Mouse (Mus musculus) heart, adult 8-10 months (tissue): ENCODE measurements around the gene Kcnk13. TPM values are rescaled to one million over a fixed set of nuclear protein-coding genes. Genes with fewer than 3 reads are reported as not detected.
A peak's percentile ranks its signal among the peaks of the same experiment; 100 is the strongest.

Experiments used
- DNase-seq: peaks from one replicate; pipeline ENCODE4 v3.0.0; 2022; ENCODE audit warnings: low spot score
- total RNA-seq, 4 experiments: library from RNA; stranded (reverse); gene quantifications; 2 replicates each; pipeline ENCODE4 v1.2.4; 2022

The Kcnk13 gene
- under 1 TPM; 0.16 to 0.52 (median 0.34) TPM for total RNA-seq

- peak; percentile 43 for DNase-seq
Measured at GRCm38 (mm10) chr12:99964301-99965202, at the start of gene Kcnk13. Gene Kcnk13, plus strand, starts transcription at chr12:99964499.

- DNase-seq: no peak
Measured at GRCm38 (mm10) chr12:99917800-99918427, 46.4 kb upstream of the Kcnk13 start.

GRCm38 (mm10) chr12:99919636-99920035 lies 44.7 kb upstream of the Kcnk13 start:
- DNase-seq: no peak

GRCm38 (mm10) chr12:99921045-99921444 lies 43.3 kb upstream of the Kcnk13 start:
- no peak for DNase-seq

- DNase-seq: no peak
Measured at GRCm38 (mm10) chr12:99923131-99923606, 41.1 kb upstream of the Kcnk13 start.

GRCm38 (mm10) chr12:99923703-99924102 lies 40.6 kb upstream of the Kcnk13 start:
- no peak for DNase-seq

GRCm38 (mm10) chr12:99928311-99928710 lies 36.0 kb upstream of the Kcnk13 start:
- DNase-seq: no peak

GRCm38 (mm10) chr12:99929160-99929559 lies 35.1 kb upstream of the Kcnk13 start:
- DNase-seq: no peak

- no peak for DNase-seq
Measured at GRCm38 (mm10) chr12:99932245-99932644, 32.1 kb upstream of the Kcnk13 start.

GRCm38 (mm10) chr12:99933630-99934029 lies 30.7 kb upstream of the Kcnk13 start:
- DNase-seq: no peak

- no peak for DNase-seq
Measured at GRCm38 (mm10) chr12:99935403-99935802, 28.9 kb upstream of the Kcnk13 start.

GRCm38 (mm10) chr12:99938476-99938875 lies 25.8 kb upstream of the Kcnk13 start:
- no peak for DNase-seq

- DNase-seq: no peak
Measured at GRCm38 (mm10) chr12:99939179-99939578, 25.1 kb upstream of the Kcnk13 start.

- DNase-seq: no peak
Measured at GRCm38 (mm10) chr12:99940704-99941103, 23.6 kb upstream of the Kcnk13 start.

- peak; percentile 7 for DNase-seq
Measured at GRCm38 (mm10) chr12:99942441-99942840, 21.9 kb upstream of the Kcnk13 start.

GRCm38 (mm10) chr12:99952928-99953327 lies 11.4 kb upstream of the Kcnk13 start:
- no peak for DNase-seq

GRCm38 (mm10) chr12:99956411-99956810 lies 7.9 kb upstream of the Kcnk13 start:
- DNase-seq: no peak

GRCm38 (mm10) chr12:99958068-99959060 lies 5.9 kb upstream of the Kcnk13 start:
- no peak for DNase-seq

GRCm38 (mm10) chr12:99959291-99959690 lies 5.0 kb upstream of the Kcnk13 start:
- no peak for DNase-seq

GRCm38 (mm10) chr12:99959930-99960329 lies 4.4 kb upstream of the Kcnk13 start:
- DNase-seq: no peak

- DNase-seq: no peak
Measured at GRCm38 (mm10) chr12:99960675-99961074, 3.6 kb upstream of the Kcnk13 start.
